Mouse (Mus musculus) spleen, adult 2 months (tissue): ENCODE data around the gene Stox2.

ENCODE experiments used
- CTCF ChIP-seq: fragments of 200-500 bp; IDR thresholded peaks from 2 replicates; pipeline ENCODE4 v1.5.1; 2011; ENCODE audit warnings: mild to moderate bottlenecking, inconsistent platforms; ENCODE audit not compliant: insufficient read depth, insufficient read length, insufficient replicate concordance; ENCODE audit errors: extremely low read depth
- POLR2A ChIP-seq: fragments of 200-500 bp; IDR thresholded peaks from 2 replicates; pipeline ENCODE4 v1.6.1; 2011; ENCODE audit warnings: low read depth, low read length, inconsistent platforms

- TF ChIP-seq POLR2A, result no peak
- TF ChIP-seq CTCF, result no peak
These were observed 202.0 kb downstream of the Stox2 start for GRCm38 (mm10) chr8:47244202-47244601.
